Mouse (Mus musculus) kidney, adult 2 months (tissue): ENCODE data around the gene Dpyd.

Experiments used
- CTCF ChIP-seq: fragments of 200-500 bp; conservative IDR thresholded peaks from 2 replicates; pipeline ENCODE4 v1.5.1; 2011; ENCODE audit warnings: low read depth, mild to moderate bottlenecking, control low read depth, low read length, moderate library complexity, mixed read lengths; ENCODE audit not compliant: insufficient read depth, insufficient read length
- POLR2A ChIP-seq: fragments of 200-500 bp; IDR thresholded peaks from one replicate; pipeline ENCODE4 v1.6.1; 2011; ENCODE audit warnings: low read depth, low read length, control low read depth

- TF ChIP-seq CTCF: no peak
- no peak for TF ChIP-seq POLR2A
Measured at GRCm38 (mm10) chr3:118646024-118646570, 84.2 kb downstream of the Dpyd start.
